Mouse (Mus musculus) lung, postnatal 25 days (tissue): ENCODE data around the gene Stag1.

ENCODE experiments used
- DNase-seq: peaks from one replicate; pipeline ENCODE4 v3.0.0; 2022; ENCODE audit warnings: low spot score

Stag1 gene

GRCm38 (mm10) chr9:100963428-100963912 lies 365.9 kb downstream of the Stag1 start:
- no peak for DNase-seq

DNA sequence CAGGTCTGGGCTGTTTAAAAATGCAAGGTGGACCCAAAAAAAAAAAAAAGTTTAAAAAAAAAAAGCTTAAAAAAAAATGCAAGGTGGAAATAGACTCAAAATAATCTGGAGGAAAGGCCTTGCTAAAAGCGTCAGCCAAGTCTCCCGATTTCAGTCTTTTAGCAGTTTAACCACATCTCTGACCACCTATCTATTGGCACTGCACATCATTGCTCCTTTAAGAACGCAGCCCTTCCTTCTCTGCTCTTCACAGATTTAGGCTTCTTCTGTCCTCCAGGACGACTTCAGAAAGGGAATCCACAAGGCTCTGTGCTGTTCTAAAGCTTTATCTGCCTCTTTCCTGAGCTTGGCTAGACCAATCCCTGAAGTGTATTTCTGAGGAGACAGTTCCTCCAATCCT lies 366.5 kb downstream of the Stag1 start:
- no peak for DNase-seq

DNA sequence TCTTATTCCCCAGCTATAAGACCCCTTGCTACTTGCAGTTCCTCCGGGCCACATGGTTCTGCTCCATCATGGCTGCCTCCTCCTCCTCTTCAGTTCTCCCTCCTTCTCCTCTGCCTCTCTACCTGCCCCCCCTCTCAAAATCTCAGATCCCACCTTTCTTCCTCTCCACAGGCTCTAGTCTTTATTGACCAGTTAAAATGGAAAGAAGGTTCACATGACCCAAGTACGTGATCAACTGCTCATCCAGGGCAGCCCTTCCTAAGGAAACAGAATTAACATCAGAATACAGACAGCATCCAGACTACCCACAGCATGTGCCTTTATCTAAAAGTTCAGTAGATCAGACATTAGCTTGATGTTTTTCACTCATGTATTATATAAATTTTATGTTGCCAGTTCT lies 371.9 kb downstream of the Stag1 start:
- DNase-seq, result no peak

GRCm38 (mm10) chr9:100978666-100979065 lies 381.1 kb downstream of the Stag1 start:
- no peak for DNase-seq

DNA sequence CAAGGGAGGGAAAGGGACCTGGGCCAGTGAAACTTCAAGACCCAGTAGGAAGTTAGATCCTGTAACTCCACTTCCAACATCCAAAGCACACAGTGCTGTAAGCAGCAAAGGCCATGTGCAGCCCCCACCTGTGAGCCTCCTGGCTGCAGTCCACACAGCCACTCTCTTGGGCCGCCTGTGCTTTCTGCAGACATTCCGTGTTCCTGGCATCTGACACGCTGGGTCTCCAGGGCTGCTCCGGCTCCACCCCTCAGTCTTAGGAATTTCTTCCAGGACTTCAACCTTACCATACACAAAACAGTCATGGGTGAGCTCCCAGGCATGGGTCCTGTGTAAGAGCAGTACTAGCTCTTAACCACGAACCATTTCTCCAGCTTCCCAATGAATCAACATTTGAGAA lies 381.7 kb downstream of the Stag1 start:
- no peak for DNase-seq

DNA sequence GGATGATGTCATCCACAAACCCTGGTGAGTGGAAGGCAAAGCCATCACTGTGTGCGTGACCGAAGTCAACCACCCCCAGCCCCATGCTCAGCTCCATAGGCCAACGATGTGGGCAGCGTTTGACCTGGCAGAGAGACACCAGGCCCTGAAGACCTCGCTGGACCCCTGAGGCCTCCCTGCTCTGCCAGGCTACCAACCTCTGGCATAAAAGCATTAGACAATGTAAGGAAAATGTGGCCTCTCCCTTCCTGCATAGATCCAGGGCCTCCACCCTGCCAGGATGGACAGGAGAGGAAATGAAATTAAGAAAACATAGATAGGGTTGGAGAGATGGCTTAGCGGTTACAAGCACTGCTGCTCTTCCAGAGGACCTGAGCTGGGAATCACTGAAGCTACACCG lies 385.2 kb downstream of the Stag1 start:
- DNase-seq, result no peak

DNA sequence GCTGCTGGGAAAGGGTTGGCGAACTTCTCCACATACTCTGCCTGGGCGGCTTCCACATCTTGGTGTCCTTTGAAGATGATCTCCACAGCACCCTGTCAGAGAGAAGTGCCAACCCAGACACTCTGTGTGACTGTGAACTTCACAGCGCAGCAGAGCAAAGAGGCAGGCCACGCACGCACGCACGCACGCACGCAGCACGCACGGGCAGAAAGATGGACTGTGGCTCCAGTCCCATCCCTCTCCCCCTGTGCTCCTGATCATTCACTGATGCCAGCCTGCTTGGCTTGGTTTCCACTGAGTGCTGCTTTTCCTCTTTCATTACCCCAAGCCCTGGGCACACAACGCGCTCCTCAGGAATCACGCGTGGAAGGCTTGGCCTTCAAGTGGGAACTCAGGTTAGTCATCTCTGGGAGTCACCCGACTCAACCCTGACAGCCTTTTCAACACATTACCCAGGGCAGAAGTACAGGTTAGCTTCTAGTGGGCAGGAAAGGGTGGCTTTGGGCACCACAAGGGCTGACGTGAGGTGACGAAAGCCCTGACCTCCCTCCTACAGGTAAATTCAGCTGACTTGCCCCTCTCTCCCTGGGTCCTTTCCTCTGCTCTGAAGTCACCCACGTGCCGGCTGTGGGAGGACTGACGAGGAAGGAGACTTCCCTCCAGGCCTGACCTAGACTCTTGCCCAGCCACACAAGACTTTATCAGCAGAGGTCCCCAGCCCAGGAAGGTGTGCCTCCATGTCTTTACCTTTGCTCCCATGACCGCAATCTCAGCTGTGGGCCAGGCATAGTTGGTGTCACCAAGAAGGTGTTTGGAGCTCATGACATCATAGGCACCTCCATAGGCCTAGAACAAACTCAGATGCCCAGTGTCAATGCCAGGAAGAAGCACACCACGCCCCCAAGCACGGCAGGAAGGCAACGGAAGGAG lies 387.0 kb downstream of the Stag1 start:
- no peak for DNase-seq

- DNase-seq, result no peak
Observed at GRCm38 (mm10) chr9:100987006-100987405, 389.4 kb downstream of the Stag1 start.

DNA sequence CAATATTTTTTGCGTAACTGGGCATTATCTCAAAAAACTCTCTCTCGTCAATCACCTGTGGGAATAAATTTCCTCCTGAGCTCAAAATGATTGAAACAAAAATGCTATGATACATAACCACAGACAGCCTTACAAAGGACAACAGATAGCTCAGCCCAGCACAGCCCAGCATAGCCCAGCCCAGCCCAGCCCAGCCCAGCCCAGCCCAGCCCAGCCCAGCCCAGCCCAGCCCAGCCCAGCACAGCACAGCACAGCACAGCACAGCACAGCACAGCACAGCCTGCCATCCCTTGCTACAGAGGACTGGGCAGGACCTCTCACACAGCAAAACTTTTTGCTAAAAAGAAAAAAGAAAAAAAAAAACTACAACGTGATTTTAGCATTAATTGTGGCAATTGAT lies 390.3 kb downstream of the Stag1 start:
- no peak for DNase-seq

DNA sequence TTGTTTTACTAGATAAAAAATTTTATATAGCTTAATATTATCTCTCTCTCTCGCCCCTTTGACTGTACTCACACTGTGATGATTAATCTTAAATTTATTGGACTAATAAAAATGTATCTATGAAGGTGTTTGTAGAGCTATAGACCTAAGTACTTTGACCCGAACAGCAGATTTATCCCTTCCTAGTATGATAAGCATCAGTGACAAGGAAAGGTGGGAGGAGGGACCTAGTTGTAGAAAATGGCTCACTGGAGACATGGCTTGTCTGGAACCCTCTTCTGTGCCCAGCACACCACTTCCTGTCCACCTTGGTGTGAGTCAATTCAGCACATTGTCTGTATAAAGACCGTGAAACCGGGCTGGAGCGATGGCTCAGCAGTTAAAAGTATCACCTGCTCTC lies 393.0 kb downstream of the Stag1 start:
- no peak for DNase-seq

- DNase-seq, result no peak
Observed at GRCm38 (mm10) chr9:100991321-100991720, 393.7 kb downstream of the Stag1 start.

DNA sequence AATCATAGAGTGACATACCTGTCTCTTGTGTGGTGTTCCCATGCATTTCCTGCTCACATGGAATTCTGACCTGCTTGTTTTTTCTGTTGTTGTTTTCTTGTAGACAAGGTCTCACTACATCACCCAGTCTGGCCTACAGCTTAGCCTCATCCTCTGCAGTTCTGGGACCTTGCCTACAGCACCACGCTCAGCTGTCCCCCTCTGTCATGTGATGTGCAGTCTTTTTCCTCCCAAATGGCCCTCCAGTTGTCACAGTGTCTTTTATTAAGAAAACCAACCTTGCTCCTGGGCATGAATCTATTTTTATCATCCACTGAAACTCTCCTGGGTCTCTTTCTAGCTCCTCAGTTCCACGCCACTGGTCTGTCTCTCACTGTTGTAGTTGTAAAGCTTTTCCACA lies 394.6 kb downstream of the Stag1 start:
- DNase-seq, result no peak

- no peak for DNase-seq
Observed at GRCm38 (mm10) chr9:100993937-100994336, 396.3 kb downstream of the Stag1 start.

GRCm38 (mm10) chr9:100997138-100997537 lies 399.5 kb downstream of the Stag1 start:
- DNase-seq, result no peak

DNA sequence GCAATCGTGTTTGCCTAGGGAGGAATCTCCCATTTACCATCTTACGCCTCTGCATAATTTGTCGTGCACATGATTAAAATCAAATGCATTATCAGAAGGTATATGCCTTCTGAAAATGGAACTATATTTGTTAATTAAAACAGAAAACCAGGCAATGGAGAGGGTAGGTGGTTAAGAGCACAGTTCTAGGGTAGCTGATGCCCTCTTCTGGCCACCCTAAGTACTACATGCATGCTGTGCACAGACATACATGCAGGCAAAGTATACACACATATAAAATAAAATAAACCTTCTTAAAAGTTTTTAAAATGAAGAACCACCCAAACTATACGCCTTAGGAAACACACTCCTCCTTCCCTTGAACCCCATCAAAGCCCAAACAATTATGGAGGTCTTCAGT lies 404.5 kb downstream of the Stag1 start:
- no peak for DNase-seq

- DNase-seq, result no peak
Observed at GRCm38 (mm10) chr9:101002841-101003240, 405.2 kb downstream of the Stag1 start.

DNA sequence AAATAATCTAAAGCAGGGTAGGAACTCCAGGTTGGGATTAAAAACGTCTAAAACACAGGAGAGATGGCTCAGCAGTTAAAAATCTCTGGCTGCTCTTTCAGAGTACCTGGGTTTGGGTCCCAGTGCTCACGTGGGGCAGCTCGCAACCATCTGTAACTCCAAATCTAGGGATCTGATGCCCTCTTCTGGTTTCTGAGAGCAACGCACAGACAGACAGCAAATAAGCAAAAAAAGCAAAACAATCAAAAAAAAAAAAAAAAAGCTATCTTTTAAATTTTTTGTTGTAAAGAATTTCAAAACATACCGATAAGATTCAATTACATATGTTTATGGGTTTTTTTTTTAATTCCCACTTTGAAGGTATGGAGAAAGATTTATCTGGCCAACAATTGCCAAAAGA lies 405.7 kb downstream of the Stag1 start:
- no peak for DNase-seq

DNA sequence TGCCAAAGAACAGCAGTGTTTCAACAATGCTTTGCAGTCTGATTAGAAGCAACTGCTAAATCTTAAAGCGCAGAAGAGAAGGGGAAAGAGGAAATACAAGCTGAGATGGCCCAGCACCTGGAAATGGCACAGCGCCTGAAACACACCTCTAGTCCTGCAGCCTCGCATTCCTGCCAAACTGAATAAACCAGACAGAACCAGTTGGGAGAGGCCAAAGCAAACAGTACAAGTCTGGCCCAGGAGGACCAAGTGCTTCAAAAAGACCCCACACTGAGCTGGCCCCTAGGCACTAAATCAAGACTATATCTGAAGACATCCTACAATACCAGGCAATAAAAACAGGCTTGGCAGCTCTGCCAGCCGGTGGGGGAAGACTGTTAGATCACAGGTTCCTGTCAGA lies 408.3 kb downstream of the Stag1 start:
- peak; percentile 15 for DNase-seq
